In the genomic region with DNA sequence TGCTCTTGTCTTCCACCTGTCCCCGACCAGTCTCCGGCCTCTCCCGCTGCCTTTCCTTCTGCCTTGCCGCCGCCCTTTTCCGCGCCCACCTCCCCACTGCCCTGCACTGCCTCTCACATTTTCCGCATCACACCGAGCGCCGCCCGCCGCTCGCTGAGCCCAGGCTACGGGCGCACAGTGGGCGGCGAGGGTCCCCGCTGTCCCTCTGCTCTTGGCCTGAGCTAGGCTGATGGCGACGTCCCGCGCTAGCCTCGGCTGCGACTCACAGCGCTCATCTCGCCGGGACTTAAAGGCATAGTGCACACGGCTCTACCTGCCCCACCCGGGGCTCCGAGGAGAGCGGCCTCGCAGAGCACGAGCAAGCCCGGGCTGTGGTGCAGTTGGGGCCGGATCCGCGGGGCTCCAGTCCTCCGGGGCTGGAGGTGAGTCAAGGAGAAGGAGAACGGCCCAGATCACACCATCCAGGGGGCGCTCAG, we compare ENCODE assay signal across 8 mouse cellular contexts. TPM values are rescaled to one million over a fixed set of nuclear protein-coding genes. Genes with fewer than 3 reads are reported as not detected.
DNase-seq lines count a peak whose midpoint lies in the region; ATAC-seq and TF ChIP-seq lines count a peak whose summit lies in the region.
"Had no signal": no experiment of that assay in that cellular context is flagged by ENCODE, and none has a peak within 500 bp of the region (broad histone marks: within the 10 kb centered on the region; RNA-seq: fewer than 3 reads in every experiment).

No protein-coding gene starts in this region.

- no peak; the same call in none of the 2 replicates for TF ChIP-seq CTCF in left cerebral cortex, adult 2 months (IDR thresholded peaks at IDR 0.05)

- intact Hi-C loops in left cerebral cortex, adult 2 months (cut with DNase I): loop anchor here (1.0 to 5.0 kb wide), 3 partner anchors 59 to 160 kb away; no protein-coding TSS in a partner anchor
- intact Hi-C loops in left cerebral cortex, postnatal 4 days (cut with DNase I): loop anchor here (1.0 kb wide), 1 partner anchor 161 kb away; no protein-coding TSS in a partner anchor

- peaks cover 59% of the 10 kb centered on the region for H3K27me3 ChIP-seq in forebrain, embryonic 14.5 days (replicated peaks; ENCODE audit: control insufficient read depth, insufficient read depth, low read length)
- H3K27me3 ChIP-seq in liver, embryonic 12.5 days (replicated peaks): peaks cover 84% of the 10 kb centered on the region
- peaks cover 41% of the 10 kb centered on the region for H3K27me3 ChIP-seq in stomach, embryonic 14.5 days (ENCODE audit: control insufficient read depth, insufficient read depth, low read length)

- peak overlapping the region; percentile 69 for H3K4me2 ChIP-seq in forebrain, embryonic 14.5 days (ENCODE audit: low read length)
- H3K4me2 ChIP-seq in liver, embryonic 12.5 days: peak overlapping the region; percentile 59
- peak overlapping the region; percentile 67 for H3K4me2 ChIP-seq in stomach, embryonic 14.5 days (replicated peaks; ENCODE audit: low read depth, low read length)

- no peaks in the 10 kb centered on the region for H3K36me3 ChIP-seq in forebrain, embryonic 14.5 days (ENCODE audit: control insufficient read depth, insufficient read depth, low read length)
- H3K36me3 ChIP-seq in liver, embryonic 12.5 days: no peaks in the 10 kb centered on the region
- H3K36me3 ChIP-seq in stomach, embryonic 14.5 days (ENCODE audit: control insufficient read depth, insufficient read depth, low read length): no peaks in the 10 kb centered on the region

- no peaks in the 10 kb centered on the region for H3K9me3 ChIP-seq in forebrain, embryonic 14.5 days (replicated peaks; ENCODE audit: control insufficient read depth, low read length)
- no peaks in the 10 kb centered on the region for H3K9me3 ChIP-seq in liver, embryonic 12.5 days (replicated peaks)
- H3K9me3 ChIP-seq in stomach, embryonic 14.5 days (ENCODE audit: control insufficient read depth, low read depth, low read length): no peaks in the 10 kb centered on the region

- under 1% methylated on average over 41 of the region's 41 CpGs for WGBS in forebrain, embryonic 14.5 days
- 3% methylated on average over 40 of the region's 41 CpGs for WGBS in liver, embryonic 12.5 days (ENCODE audit: insufficient replicate concordance)
- WGBS in stomach, embryonic 14.5 days: under 1% methylated on average over 41 of the region's 41 CpGs

- no peaks in the 10 kb centered on the region for H3K4me1 ChIP-seq in forebrain, embryonic 14.5 days (ENCODE audit: control insufficient read depth, insufficient read depth, low read length)
- H3K4me1 ChIP-seq in liver, embryonic 12.5 days: no peaks in the 10 kb centered on the region
- H3K4me1 ChIP-seq in stomach, embryonic 14.5 days (ENCODE audit: control insufficient read depth, insufficient read depth, low read length): no peaks in the 10 kb centered on the region

- DNase-seq in left cerebral cortex, adult 2 months (ENCODE audit: extremely low spot score in 1 of 2, low spot score in 2 of 2): peak; percentile 49 to 57
- DNase-seq in left cerebral cortex, postnatal 4 days: no peak
- DNase-seq in cerebellum, adult 8-10 months: peak; percentile 53
- DNase-seq in forebrain, embryonic 14.5 days (ENCODE audit: low spot score): peak; percentile 31
- no peak for DNase-seq in urinary bladder, adult 2 months (ENCODE audit: low spot score)

- H3K27ac ChIP-seq in left cerebral cortex, adult 2 months: peak overlapping the region; percentile 98
- H3K27ac ChIP-seq in forebrain, embryonic 14.5 days (ENCODE audit: low read depth, low read length): peak overlapping the region; percentile 39; the same call in 1 of the 2 replicates
- no peak overlapping the region for H3K27ac ChIP-seq in liver, embryonic 12.5 days
- H3K27ac ChIP-seq in stomach, embryonic 14.5 days (ENCODE audit: low read length): no peak overlapping the region
- H3K27ac ChIP-seq: macrophage had no signal

- peak overlapping the region; percentile 61 for H3K9ac ChIP-seq in forebrain, embryonic 14.5 days (ENCODE audit: low read length)
- H3K9ac ChIP-seq in liver, embryonic 12.5 days: no peak overlapping the region
- H3K9ac ChIP-seq in stomach, embryonic 14.5 days (replicated peaks; ENCODE audit: low read depth, low read length): 0 out of 2 replicates have a peak overlapping the region, but pooled peaks have one; percentile 2

- peak overlapping the region; percentile 70 for H3K4me3 ChIP-seq in left cerebral cortex, adult 2 months
- peak overlapping the region; percentile 48 for H3K4me3 ChIP-seq in forebrain, embryonic 14.5 days (ENCODE audit: low read depth, low read length)
- peak overlapping the region; percentile 35 for H3K4me3 ChIP-seq in liver, embryonic 12.5 days
- peak overlapping the region; percentile 34 for H3K4me3 ChIP-seq in stomach, embryonic 14.5 days (ENCODE audit: low read depth, low read length)

- ATAC-seq in forebrain, embryonic 14.5 days: peak; percentile 49
- no peak for ATAC-seq in liver, embryonic 12.5 days
- ATAC-seq in stomach, embryonic 14.5 days (ENCODE audit: insufficient number of reproducible peaks, insufficient read depth, low FRiP score, low read depth): no peak

RNA-seq across cellular contexts. Expression of gene Lingo1, which starts 0.4 kb away (rescaled TPM):
- total RNA-seq in left cerebral cortex, adult 2 months (2021): 100 to 1,000 TPM; 481 to 504 TPM
- total RNA-seq in left cerebral cortex, postnatal 4 days (2021): 100 to 1,000 TPM; 224 to 247 TPM
- 19.0 and 26.7 TPM in 2 replicates for polyA plus RNA-seq in forebrain, embryonic 14.5 days (2014; fragmentation: Nextera tagmentation; extraction: Ambion mirVana)
- 0.75 and 1.2 TPM in 2 replicates for polyA plus RNA-seq in liver, embryonic 12.5 days (2016; fragmentation: Nextera tagmentation; extraction: Ambion mirVana)
- 3.0 and 3.5 TPM in 2 replicates for polyA plus RNA-seq in stomach, embryonic 14.5 days (2014; fragmentation: Nextera tagmentation; extraction: Ambion mirVana)
- 3.0 and 3.8 TPM in 2 replicates for polyA plus RNA-seq in urinary bladder, adult 2 months (2012; rRNA removed)
- polyA plus RNA-seq: macrophage had no signal

Comparison
In these comparisons a context has a peak if more than half of its experiments do, and no peak if none do; other contexts are left out.
1. DNase-seq: peak in left cerebral cortex, adult 2 months (2 of 2), cerebellum, adult 8-10 months (single experiment) and forebrain, embryonic 14.5 days (single experiment); none in left cerebral cortex, postnatal 4 days (single experiment) and urinary bladder, adult 2 months (single experiment).
2. H3K27ac ChIP-seq: peak in left cerebral cortex, adult 2 months (single experiment) and forebrain, embryonic 14.5 days (single experiment); none in liver, embryonic 12.5 days (single experiment) and stomach, embryonic 14.5 days (single experiment).
3. Peak in every context shown above with its lines, with median percentiles within 50 percentile points of each other: H3K4me3 ChIP-seq and H3K4me2 ChIP-seq.